Mouse (Mus musculus): ENCODE data around the gene Skida1. TPM values are rescaled to one million over a fixed set of nuclear protein-coding genes. Genes with fewer than 3 reads are reported as not detected.

Gene Skida1
- polyA plus RNA-seq, 1 experiment from 2014 or later, result 8.8 TPM

DNA sequence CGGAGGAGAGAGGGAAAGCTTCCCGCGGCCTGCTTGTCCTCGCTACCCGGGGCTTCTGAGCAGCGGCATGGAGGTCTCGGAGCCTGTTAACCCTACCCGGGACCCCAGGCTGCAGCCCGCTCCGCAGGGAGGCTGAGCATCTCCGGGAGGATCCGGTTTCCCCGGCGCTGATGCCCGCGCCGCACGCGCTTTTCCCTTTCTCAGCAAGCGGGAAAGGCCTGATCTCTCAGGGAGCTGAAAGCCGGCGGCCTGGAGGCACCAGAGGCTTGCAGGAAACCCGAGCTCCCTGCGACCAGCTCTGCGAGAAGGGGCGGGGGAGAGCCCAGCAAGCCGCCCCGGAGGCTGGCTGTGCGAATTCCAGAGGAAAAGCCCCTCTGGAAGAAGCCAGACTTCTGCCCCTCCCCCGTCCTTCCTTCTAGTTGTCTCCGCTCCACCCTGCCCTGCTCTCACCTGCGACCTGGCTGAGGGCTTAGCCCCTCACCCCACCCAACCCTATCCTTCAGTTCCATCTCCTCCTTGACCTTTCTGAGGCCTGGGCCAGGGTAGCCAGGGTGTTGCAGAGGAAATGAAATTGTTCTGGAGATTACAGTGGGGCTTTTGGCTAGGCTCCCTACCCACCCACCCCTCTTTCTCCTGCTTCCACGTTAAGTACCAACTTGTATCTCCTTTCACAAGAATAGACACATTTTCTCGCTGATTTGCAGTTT is 16.9 kb downstream of the Skida1 start:
- Histone ChIP-seq H3K27me3 (ENCODE audit: insufficient read depth, low read length) (no peaks in the 10 kb centered on the region), H3K4me3 (ENCODE audit: low read length) (peak overlapping the region; percentile 44), H3K9ac (replicated peaks; ENCODE audit: low read length) (peak overlapping the region; percentile 78), H3K4me2 (replicated peaks; ENCODE audit: low read depth, low read length) (peak overlapping the region; percentile 73), H3K27ac (ENCODE audit: low read length) (peak overlapping the region; percentile 84), H3K36me3 (ENCODE audit: insufficient read depth, low read length) (no peaks in the 10 kb centered on the region), H3K9me3 (ENCODE audit: low read length) (no peaks in the 10 kb centered on the region), H3K4me1 (ENCODE audit: insufficient read depth, low read length) (peaks cover 47% of the 10 kb centered on the region)
- ATAC-seq (ENCODE audit: low FRiP score, low TSS enrichment), result peak; percentile 7
- WGBS, result 3% methylated on average over 34 of the region's 34 CpGs

GRCm38 (mm10) chr2:18031271-18031821 is 17.5 kb downstream of the Skida1 start:
- Histone ChIP-seq H3K4me1 (ENCODE audit: insufficient read depth, low read length) (peaks cover 47% of the 10 kb centered on the region), H3K27me3 (ENCODE audit: insufficient read depth, low read length) (no peaks in the 10 kb centered on the region), H3K36me3 (ENCODE audit: insufficient read depth, low read length) (no peaks in the 10 kb centered on the region), H3K4me3 (ENCODE audit: low read length) (peak overlapping the region; percentile 44), H3K9me3 (ENCODE audit: low read length) (no peaks in the 10 kb centered on the region), H3K27ac (ENCODE audit: low read length) (peak overlapping the region; percentile 84), H3K9ac (replicated peaks; ENCODE audit: low read length) (peak overlapping the region; percentile 78), H3K4me2 (replicated peaks; ENCODE audit: low read depth, low read length) (peak overlapping the region; percentile 73)
- 7% methylated on average over 26 of the region's 26 CpGs for WGBS
- no peak for ATAC-seq (ENCODE audit: low FRiP score, low TSS enrichment)

- peak overlapping the region; percentile 73 for H3K4me2 ChIP-seq (replicated peaks; ENCODE audit: low read depth, low read length)
- no peak overlapping the region for H3K4me3 ChIP-seq (ENCODE audit: low read length)
- H3K27ac ChIP-seq (ENCODE audit: low read length), result no peak overlapping the region
- no peaks in the 10 kb centered on the region for H3K9me3 ChIP-seq (ENCODE audit: low read length)
- H3K9ac ChIP-seq (replicated peaks; ENCODE audit: low read length), result no peak overlapping the region
- H3K4me1 ChIP-seq (ENCODE audit: insufficient read depth, low read length), result peaks cover 50% of the 10 kb centered on the region
- H3K36me3 ChIP-seq (ENCODE audit: insufficient read depth, low read length), result no peaks in the 10 kb centered on the region
- ATAC-seq (ENCODE audit: low FRiP score, low TSS enrichment), result no peak
- no peaks in the 10 kb centered on the region for H3K27me3 ChIP-seq (ENCODE audit: insufficient read depth, low read length)
- WGBS, result 54% methylated on average over 8 of the region's 8 CpGs
These were observed 18.3 kb downstream of the Skida1 start for GRCm38 (mm10) chr2:18030581-18030980.

DNA sequence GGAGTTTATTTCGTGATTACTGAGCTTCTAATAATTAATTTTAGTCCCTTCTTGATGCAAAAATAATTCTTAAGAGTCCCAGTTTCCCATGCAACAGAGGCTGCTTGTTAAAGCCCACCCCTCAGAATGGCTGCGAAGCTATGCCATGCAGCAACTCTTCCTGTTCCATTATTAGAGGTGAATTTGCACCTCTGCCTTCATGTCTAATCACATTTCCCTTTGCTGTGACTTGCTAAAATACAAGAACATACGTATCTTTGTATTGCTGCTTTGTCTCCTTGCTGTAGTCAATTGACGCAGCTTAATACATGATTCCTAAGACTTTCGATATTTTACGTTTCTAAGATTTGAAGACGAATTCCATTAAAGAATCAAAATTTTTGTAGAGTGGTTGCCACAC is 19.2 kb downstream of the Skida1 start:
- WGBS, result 87% methylated on average over 7 of the region's 7 CpGs

DNA sequence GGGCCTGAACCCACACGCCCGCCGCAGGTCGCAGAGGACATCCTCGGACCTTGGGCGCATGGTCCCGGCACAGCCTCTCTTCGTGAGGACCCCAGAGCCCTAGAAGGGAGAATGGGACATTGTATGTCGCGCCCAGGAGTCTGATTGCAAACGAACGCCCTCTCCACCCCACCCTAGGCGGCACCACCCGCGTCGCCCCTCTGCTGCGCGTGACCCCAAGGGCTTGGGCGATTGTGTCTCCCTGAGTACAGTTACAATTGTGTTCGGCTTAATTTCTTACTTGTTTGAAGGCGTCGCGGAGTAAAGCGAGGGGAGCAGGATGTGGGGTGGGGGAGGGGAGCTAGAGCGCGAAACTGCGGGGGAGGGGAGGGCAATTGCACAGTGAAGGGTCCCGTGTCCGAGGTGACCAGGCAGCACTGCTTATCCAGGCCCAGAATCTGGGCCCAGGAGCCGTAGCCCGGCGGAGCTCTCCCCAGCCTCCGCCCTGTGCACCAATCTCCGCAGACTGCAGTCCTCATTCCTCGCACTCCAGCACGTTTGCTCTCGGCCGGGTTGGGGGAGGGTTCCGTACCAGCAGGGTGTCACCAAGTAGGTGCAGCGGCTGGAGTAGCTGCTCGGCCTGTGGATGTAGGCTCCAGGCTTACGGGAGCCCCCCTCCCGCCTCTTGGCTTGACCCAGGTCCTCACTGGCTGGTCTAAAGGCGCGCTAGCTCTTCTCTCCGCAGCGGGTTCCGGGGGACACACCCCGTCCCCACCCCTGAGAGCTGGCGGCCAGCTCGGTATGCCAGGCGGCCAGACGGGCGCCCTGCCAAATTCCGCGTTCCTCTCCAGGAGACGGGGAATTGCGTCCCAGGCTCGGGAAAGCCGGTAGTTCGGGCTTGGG is 20.5 kb downstream of the Skida1 start:
- no peaks in the 10 kb centered on the region for H3K36me3 ChIP-seq (ENCODE audit: insufficient read depth, low read length)
- peak; percentile 74 for ATAC-seq (ENCODE audit: low FRiP score, low TSS enrichment)
- peak overlapping the region; percentile 75 for H3K9ac ChIP-seq (replicated peaks; ENCODE audit: low read length)
- peak overlapping the region; percentile 100 for H3K27ac ChIP-seq (ENCODE audit: low read length)
- peak overlapping the region; percentile 61 for H3K4me3 ChIP-seq (ENCODE audit: low read length)
- peaks cover 42% of the 10 kb centered on the region for H3K4me1 ChIP-seq (ENCODE audit: insufficient read depth, low read length)
- under 1% methylated on average over 61 of the region's 61 CpGs for WGBS
- no peaks in the 10 kb centered on the region for H3K27me3 ChIP-seq (ENCODE audit: insufficient read depth, low read length)
- H3K9me3 ChIP-seq (ENCODE audit: low read length), result no peaks in the 10 kb centered on the region
- peak overlapping the region; percentile 90 for H3K4me2 ChIP-seq (replicated peaks; ENCODE audit: low read depth, low read length)

More for the DNA sequence above, 19.2 kb downstream of the Skida1 start:
- ATAC-seq (ENCODE audit: low FRiP score, low TSS enrichment), result no peak
- Histone ChIP-seq H3K27ac (ENCODE audit: low read length) (no peak overlapping the region), H3K27me3 (ENCODE audit: insufficient read depth, low read length) (no peaks in the 10 kb centered on the region), H3K4me2 (replicated peaks; ENCODE audit: low read depth, low read length) (no peak overlapping the region), H3K36me3 (ENCODE audit: insufficient read depth, low read length) (no peaks in the 10 kb centered on the region), H3K4me3 (ENCODE audit: low read length) (no peak overlapping the region), H3K4me1 (ENCODE audit: insufficient read depth, low read length) (peaks cover 54% of the 10 kb centered on the region), H3K9me3 (ENCODE audit: low read length) (no peaks in the 10 kb centered on the region), H3K9ac (replicated peaks; ENCODE audit: low read length) (no peak overlapping the region)

DNA sequence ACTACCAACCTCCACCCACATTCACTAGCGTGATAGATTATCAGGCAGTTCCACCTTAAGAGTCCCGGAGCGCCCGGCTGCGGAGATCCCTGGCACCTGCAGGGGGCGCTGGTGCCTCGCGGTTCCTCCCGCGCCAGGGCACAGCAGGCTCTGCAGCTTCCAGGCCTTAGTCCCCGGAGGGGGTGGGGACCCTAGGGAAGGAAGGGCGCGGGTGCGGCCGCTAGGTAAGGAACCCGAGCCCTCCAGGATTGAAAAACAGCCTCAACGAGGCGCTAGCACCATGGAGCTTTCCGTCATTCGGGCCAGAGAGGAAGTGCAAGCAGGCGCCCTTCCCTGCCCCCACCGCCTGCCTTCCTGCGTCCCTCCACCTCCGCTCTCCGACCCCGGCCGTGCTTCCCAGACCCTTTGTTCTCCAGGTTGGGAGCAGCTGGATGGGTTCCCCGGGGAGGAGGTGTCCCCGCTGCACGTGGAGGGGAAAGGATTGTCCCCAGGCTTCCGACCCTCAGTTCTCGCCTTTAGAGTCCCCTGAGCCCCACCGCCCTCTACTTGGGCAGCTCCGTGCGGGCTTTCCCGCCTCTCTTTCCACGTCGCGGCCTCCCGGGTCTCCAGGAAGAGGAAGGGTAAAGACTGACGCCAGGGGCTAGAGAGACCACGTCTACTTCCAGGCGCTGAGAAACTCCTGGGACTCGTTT is 21.3 kb downstream of the Skida1 start:
- Histone ChIP-seq H3K9ac (replicated peaks; ENCODE audit: low read length) (peak overlapping the region; percentile 75), H3K36me3 (ENCODE audit: insufficient read depth, low read length) (no peaks in the 10 kb centered on the region), H3K4me1 (ENCODE audit: insufficient read depth, low read length) (peaks cover 34% of the 10 kb centered on the region), H3K9me3 (ENCODE audit: low read length) (no peaks in the 10 kb centered on the region), H3K4me2 (replicated peaks; ENCODE audit: low read depth, low read length) (peak overlapping the region; percentile 90), H3K27ac (ENCODE audit: low read length) (peak overlapping the region; percentile 100), H3K27me3 (ENCODE audit: insufficient read depth, low read length) (no peaks in the 10 kb centered on the region), H3K4me3 (ENCODE audit: low read length) (peak overlapping the region; percentile 61)
- under 1% methylated on average over 40 of the region's 44 CpGs for WGBS
- ATAC-seq (ENCODE audit: low FRiP score, low TSS enrichment), result peak; percentile 94

GRCm38 (mm10) chr2:18026116-18026947 is 22.5 kb downstream of the Skida1 start:
- WGBS, result under 1% methylated on average over 44 of the region's 44 CpGs
- Histone ChIP-seq H3K27ac (ENCODE audit: low read length) (peak overlapping the region; percentile 71), H3K4me2 (replicated peaks; ENCODE audit: low read depth, low read length) (peak overlapping the region; percentile 90), H3K4me1 (ENCODE audit: insufficient read depth, low read length) (peaks cover 25% of the 10 kb centered on the region), H3K9ac (replicated peaks; ENCODE audit: low read length) (peak overlapping the region; percentile 77), H3K27me3 (ENCODE audit: insufficient read depth, low read length) (no peaks in the 10 kb centered on the region), H3K9me3 (ENCODE audit: low read length) (no peaks in the 10 kb centered on the region), H3K4me3 (ENCODE audit: low read length) (peak overlapping the region; percentile 61), H3K36me3 (ENCODE audit: insufficient read depth, low read length) (no peaks in the 10 kb centered on the region)
- peak; percentile 29; the same call in 1 of the 2 replicates for ATAC-seq (ENCODE audit: low FRiP score, low TSS enrichment)

DNA sequence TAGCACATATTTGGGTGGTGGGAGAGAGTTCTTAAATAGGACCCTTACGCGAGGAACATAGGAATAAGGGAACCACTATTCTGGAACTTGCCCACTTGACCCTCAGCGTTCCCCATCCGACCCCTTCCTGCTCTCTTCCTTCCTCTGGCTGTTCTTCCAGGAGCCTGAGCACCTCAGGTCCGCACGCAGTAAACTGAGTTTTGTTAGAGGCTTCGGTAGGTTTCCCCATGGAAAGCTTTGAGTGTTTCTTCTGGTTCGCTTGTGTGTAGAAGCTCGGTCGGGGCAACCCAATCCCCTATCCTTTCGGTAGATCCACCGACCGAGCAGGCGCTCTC is 23.1 kb downstream of the Skida1 start:
- Histone ChIP-seq H3K9me3 (ENCODE audit: low read length) (no peaks in the 10 kb centered on the region), H3K27me3 (ENCODE audit: insufficient read depth, low read length) (no peaks in the 10 kb centered on the region), H3K9ac (replicated peaks; ENCODE audit: low read length) (peak overlapping the region; percentile 77), H3K4me3 (ENCODE audit: low read length) (peak overlapping the region; percentile 61), H3K27ac (ENCODE audit: low read length) (peak overlapping the region; percentile 71; the same call in 1 of the 2 replicates), H3K4me2 (replicated peaks; ENCODE audit: low read depth, low read length) (peak overlapping the region; percentile 90), H3K4me1 (ENCODE audit: insufficient read depth, low read length) (peaks cover 19% of the 10 kb centered on the region), H3K36me3 (ENCODE audit: insufficient read depth, low read length) (no peaks in the 10 kb centered on the region)
- ATAC-seq (ENCODE audit: low FRiP score, low TSS enrichment), result no peak
- 4% methylated on average over 14 of the region's 14 CpGs for WGBS

DNA sequence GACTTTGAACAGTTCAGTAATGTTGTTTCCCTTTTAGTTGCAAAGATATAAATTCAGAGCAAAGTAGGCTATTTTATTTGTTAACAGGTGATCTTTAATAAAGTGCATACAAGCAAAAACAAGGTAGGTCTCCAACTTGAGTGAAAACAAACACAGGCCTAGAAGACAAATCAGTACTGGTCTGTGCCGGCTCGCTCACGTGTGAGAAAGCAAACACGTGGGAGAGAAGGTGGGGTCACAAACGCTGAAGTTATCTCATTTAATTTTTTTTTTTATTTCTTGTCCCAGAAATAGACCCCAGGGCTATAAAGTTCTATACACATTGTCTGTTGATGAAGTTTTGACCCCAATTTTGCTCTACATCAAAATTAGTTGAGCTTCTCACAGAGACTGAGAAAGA is 23.7 kb downstream of the Skida1 start:
- peak overlapping the region; percentile 61; the same call in 1 of the 2 replicates for H3K4me3 ChIP-seq (ENCODE audit: low read length)
- no peaks in the 10 kb centered on the region for H3K9me3 ChIP-seq (ENCODE audit: low read length)
- no peaks in the 10 kb centered on the region for H3K27me3 ChIP-seq (ENCODE audit: insufficient read depth, low read length)
- whole genome bisulfite sequencing, result 53% methylated on average over 5 of the region's 5 CpGs
- no peak overlapping the region for H3K9ac ChIP-seq (replicated peaks; ENCODE audit: low read length)
- H3K27ac ChIP-seq (ENCODE audit: low read length), result no peak overlapping the region
- H3K36me3 ChIP-seq (ENCODE audit: insufficient read depth, low read length), result no peaks in the 10 kb centered on the region
- peak overlapping the region; percentile 90; the same call in 1 of the 2 replicates for H3K4me2 ChIP-seq (replicated peaks; ENCODE audit: low read depth, low read length)
- H3K4me1 ChIP-seq (ENCODE audit: insufficient read depth, low read length), result peaks cover 13% of the 10 kb centered on the region
- ATAC-seq (ENCODE audit: low FRiP score, low TSS enrichment), result no peak
